Mouse (Mus musculus) forebrain, embryonic 14.5 days (tissue): ENCODE data around the gene Deaf1. TPM values are rescaled to one million over a fixed set of nuclear protein-coding genes. Genes with fewer than 3 reads are reported as not detected.

Experiments used
- ATAC-seq: fragments of 200-750 bp; cut with Nextera tagmentation; 2 replicates; pipeline ENCODE4 v1.8.0; 2017; ENCODE audit warnings: mild to moderate bottlenecking, moderate library complexity
- DNase-seq: peaks from one replicate; pipeline ENCODE4 v3.0.0-alpha.2; 2015; ENCODE audit warnings: low spot score
- H3K27ac ChIP-seq: fragments of 300-500 bp; sonication (generic); 2 replicates; pipeline ENCODE4 v1.5.1; 2014; ENCODE audit warnings: low read depth, mild to moderate bottlenecking, control low read depth, low read length, moderate library complexity
- H3K27me3 ChIP-seq: fragments of 300-500 bp; sonication (generic); replicated peaks from 2 replicates; pipeline ENCODE4 v1.6.1; 2014; ENCODE audit warnings: low read length, control low read depth, mixed read lengths; ENCODE audit not compliant: control insufficient read depth, insufficient read depth
- H3K36me3 ChIP-seq: fragments of 300-500 bp; sonication (generic); 2 replicates; pipeline ENCODE4 v1.6.1; 2014; ENCODE audit warnings: low read length, control low read depth; ENCODE audit not compliant: control insufficient read depth, insufficient read depth
- H3K4me1 ChIP-seq: fragments of 300-500 bp; sonication (generic); 2 replicates; pipeline ENCODE4 v1.6.1; 2014; ENCODE audit warnings: antibody characterized with exemption, low read length, control low read depth; ENCODE audit not compliant: control insufficient read depth, insufficient read depth
- H3K4me2 ChIP-seq: fragments of 300-500 bp; sonication (generic); 2 replicates; pipeline ENCODE4 v1.6.1; 2014; ENCODE audit warnings: mild to moderate bottlenecking, control low read depth, low read length
- H3K4me3 ChIP-seq: fragments of 300-500 bp; sonication (generic); 2 replicates; pipeline ENCODE4 v1.5.1; 2014; ENCODE audit warnings: low read depth, low read length, control low read depth
- H3K9ac ChIP-seq: fragments of 300-500 bp; sonication (generic); 2 replicates; pipeline ENCODE4 v1.6.1; 2014; ENCODE audit warnings: mild to moderate bottlenecking, low read length, control low read depth, moderate library complexity
- H3K9me3 ChIP-seq: fragments of 300-500 bp; sonication (generic); replicated peaks from 2 replicates; pipeline ENCODE4 v1.6.1; 2016; ENCODE audit warnings: low read length, control low read depth, mixed read lengths; ENCODE audit not compliant: control insufficient read depth
- WGBS: fragments of 180-500 bp; shearing (Covaris S2); extraction: QIAGEN DNeasy Blood & Tissue Kit; methylation state at CpG from one replicate; pipeline ENCODE4 v1.1.7; 2014; 5-methylcytosine and 5-hydroxymethylcytosine counted together
- polyA plus RNA-seq: library from polyadenylated mRNA; unstranded; fragments of >200 nt; fragmentation: Nextera tagmentation; extraction: Ambion mirVana; gene quantifications from 2 replicates; pipeline ENCODE4 v1.2.1, GENCODE M21; 2014

The Deaf1 gene
- polyA plus RNA-seq, 1 experiment from 2014 or later = 118 TPM

DNA sequence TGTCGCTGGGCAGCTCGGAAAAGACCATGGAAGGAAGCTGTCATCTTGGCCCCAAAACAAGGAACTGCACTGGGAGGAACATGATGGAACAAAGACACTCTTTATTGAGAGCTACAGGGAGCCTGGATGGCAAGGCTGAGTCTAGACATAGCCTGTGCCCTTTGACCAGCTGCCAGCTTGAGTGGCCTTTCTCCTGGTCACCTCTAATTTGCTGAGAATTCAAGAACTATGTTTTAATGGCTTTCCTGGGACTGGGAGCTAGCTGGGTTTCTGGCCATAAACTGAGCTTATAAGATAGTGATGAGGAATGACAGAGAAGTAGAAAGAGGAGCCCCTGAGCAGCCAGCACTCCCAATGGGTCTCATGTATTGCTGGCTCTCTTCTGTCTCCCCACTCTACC is 15.7 kb upstream of the Deaf1 start:
- Histone ChIP-seq H3K4me2 (no peak overlapping the region), H3K4me1 (peaks cover 2% of the 10 kb centered on the region; the same call in 1 of the 2 replicates), H3K27ac (no peak overlapping the region), H3K36me3 (no peaks in the 10 kb centered on the region), H3K27me3 (no peaks in the 10 kb centered on the region; the same call in 1 of the 2 replicates), H3K9ac (no peak overlapping the region), H3K9me3 (no peaks in the 10 kb centered on the region), H3K4me3 (no peak overlapping the region)
- ATAC-seq (no peak), DNase-seq (no peak)
- WGBS = 54% methylated on average over 2 of the region's 2 CpGs

DNA sequence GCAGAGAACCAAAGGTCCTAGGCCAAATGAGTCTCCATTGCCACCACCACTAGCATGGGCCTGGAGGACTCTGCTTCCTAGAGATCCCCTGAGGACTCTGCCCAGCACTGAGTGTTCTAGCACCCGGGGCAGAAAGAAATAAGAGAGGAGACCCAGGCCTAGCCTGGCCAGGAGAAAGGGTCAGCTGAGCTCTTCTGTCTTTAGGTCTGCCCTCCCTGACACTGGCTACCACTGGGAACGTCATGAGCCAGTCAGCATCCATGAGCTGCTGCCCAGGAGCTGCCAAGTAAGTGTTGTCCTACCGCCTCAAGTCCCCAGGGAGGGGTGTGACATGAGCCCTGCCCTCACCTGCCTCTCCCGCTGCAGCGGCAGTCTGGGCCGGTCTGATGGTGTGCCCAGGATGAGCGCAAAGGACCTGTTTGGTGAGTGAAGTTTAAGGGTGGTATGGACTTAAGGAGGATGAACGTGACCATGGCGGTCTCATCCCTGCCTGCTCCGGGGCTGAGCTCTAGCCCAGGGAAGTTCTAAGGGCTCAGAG is 14.3 kb upstream of the Deaf1 start:
- WGBS = 81% methylated on average over 10 of the region's 10 CpGs
- ATAC-seq (no peak), DNase-seq (no peak)
- no peaks in the 10 kb centered on the region for H3K9me3 ChIP-seq
- no peaks in the 10 kb centered on the region; the same call in 1 of the 2 replicates for H3K27me3 ChIP-seq
- H3K4me1 ChIP-seq = peaks cover 2% of the 10 kb centered on the region; the same call in 1 of the 2 replicates
- H3K27ac ChIP-seq = no peak overlapping the region
- H3K4me2 ChIP-seq = no peak overlapping the region
- H3K4me3 ChIP-seq = no peak overlapping the region
- H3K36me3 ChIP-seq = no peaks in the 10 kb centered on the region
- H3K9ac ChIP-seq = no peak overlapping the region

DNA sequence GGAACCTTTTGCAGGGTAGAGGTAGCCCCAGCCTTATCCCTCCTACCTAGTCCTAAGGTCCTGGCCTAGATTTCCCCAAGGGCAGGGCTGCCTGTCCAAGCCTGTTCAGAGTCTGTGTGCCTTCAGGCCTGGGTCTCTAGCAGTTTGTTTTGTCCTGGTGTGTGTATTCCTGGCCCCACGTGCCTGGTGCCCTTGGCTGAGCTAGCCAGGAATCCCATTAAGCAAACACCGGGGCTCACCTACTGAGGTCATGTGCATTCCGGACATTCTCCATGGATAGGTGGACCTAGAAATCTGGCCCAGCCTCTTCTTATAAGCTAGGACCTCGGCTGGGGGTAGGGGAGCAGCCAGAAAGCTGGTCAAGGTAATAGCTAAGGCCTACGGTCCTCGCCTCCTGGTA is 13.0 kb upstream of the Deaf1 start:
- no peak overlapping the region for H3K27ac ChIP-seq
- 81% methylated on average over 6 of the region's 6 CpGs for WGBS
- no peak overlapping the region for H3K4me3 ChIP-seq
- H3K9ac ChIP-seq = no peak overlapping the region
- peaks cover 2% of the 10 kb centered on the region; the same call in 1 of the 2 replicates for H3K4me1 ChIP-seq
- no peak overlapping the region for H3K4me2 ChIP-seq
- peaks cover 3% of the 10 kb centered on the region; the same call in 1 of the 2 replicates for H3K36me3 ChIP-seq
- DNase-seq (no peak), ATAC-seq (no peak)
- H3K9me3 ChIP-seq = no peaks in the 10 kb centered on the region
- H3K27me3 ChIP-seq = no peaks in the 10 kb centered on the region; the same call in 1 of the 2 replicates

DNA sequence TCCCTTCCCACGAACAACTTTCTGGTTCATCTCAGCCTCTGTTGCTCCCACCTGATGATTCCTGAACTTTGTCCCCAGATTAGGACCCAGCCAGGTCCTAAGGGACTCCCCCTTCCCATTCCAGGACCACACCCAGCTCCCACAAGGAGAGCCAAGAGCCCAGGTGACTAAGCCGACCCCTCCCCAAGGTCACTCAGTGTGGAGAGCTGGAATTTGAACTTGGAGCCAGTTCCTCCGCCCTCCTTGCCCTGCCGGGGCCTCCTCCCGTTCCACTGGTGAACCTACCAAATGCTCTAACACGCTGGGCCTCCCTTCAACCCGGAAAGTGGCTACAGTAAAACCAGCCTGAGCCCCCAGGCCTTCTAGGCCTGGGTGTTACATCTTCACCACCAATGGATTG is 12.5 kb upstream of the Deaf1 start:
- 84% methylated on average over 7 of the region's 7 CpGs for WGBS
- Histone ChIP-seq H3K27ac (no peak overlapping the region), H3K4me2 (no peak overlapping the region), H3K27me3 (no peaks in the 10 kb centered on the region; the same call in 1 of the 2 replicates), H3K36me3 (peaks cover 3% of the 10 kb centered on the region; the same call in 1 of the 2 replicates), H3K9ac (no peak overlapping the region), H3K4me1 (peaks cover 2% of the 10 kb centered on the region; the same call in 1 of the 2 replicates), H3K4me3 (no peak overlapping the region), H3K9me3 (no peaks in the 10 kb centered on the region)
- no peak for DNase-seq
- ATAC-seq = no peak

DNA sequence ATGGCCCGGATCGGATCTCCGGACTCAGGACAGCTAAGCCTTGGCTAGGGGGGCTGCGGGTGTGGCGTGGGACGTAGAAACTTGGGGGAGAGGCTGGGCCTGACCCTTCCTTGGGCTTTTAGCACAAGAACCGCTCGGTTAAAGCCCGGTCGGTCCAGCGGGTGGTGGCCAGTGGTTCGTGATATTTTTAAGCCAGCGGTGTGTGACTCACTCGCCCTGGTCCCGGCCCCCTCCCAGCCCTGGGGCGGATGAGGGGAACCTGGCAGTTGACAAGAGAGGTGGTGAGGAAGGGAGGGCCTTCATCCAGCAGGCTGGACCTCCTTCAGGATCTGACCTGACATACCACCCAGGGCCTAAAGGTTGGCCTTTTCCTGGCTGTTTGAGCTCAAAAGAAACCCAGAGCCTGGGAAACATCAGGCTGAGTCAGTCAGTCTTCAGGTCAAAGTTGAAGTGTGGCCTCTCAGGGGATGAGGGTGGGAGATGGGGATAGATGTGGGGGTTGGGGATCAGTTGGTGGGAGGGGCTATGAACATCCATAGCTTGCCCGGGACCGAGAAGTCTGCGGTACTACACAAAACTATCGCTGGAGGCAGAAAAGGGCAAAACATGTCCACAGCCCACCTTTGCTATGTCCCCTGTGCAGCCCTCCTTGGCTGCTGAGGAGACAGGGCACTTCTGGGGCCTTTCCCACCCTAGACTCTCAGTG is 11.9 kb upstream of the Deaf1 start:
- Histone ChIP-seq H3K9ac (no peak overlapping the region; the same call in 1 of the 2 replicates), H3K4me1 (peaks cover 2% of the 10 kb centered on the region; the same call in 1 of the 2 replicates), H3K27me3 (no peaks in the 10 kb centered on the region; the same call in 1 of the 2 replicates), H3K4me3 (no peak overlapping the region), H3K36me3 (peaks cover 10% of the 10 kb centered on the region), H3K4me2 (no peak overlapping the region), H3K27ac (no peak overlapping the region), H3K9me3 (no peaks in the 10 kb centered on the region)
- ATAC-seq (no peak), DNase-seq (no peak)
- 32% methylated on average over 20 of the region's 20 CpGs for WGBS

DNA sequence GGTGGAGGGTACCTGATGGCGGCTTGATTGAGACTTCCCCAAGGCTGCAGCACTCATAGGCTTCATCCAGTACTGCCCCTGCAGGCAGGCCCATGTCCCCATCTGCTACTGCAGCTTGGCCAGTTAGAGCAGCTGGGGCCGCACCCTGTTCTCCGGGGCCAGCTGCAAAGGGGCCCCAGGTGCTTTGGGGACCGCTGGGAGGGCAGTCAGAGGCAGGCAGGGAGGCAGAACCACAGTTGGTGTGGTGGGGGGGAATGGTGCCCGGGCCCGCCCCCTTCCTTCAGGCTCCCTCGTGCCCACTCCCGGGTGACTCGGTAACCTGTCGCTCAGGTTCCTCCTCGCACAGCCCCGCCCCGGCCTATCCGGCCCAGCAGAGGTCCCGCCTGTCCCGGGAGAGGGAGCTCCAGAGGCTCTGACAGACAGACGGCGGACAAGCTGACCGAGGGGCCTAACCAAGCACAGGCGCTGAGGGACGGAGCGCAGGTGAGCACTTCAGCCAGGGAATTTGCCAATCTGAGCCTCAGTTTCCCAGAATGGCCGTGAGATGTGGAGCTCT is 11.2 kb upstream of the Deaf1 start, which contains the start of gene Eps8l2:
Eps8l2 (plus strand) TSS at position 305 of the 556 bp plus-strand sequence.
- H3K9me3 ChIP-seq = no peaks in the 10 kb centered on the region
- no peak for ATAC-seq
- peak within 1 kb of the TSS; percentile 26; the same call in 1 of the 2 replicates for H3K4me2 ChIP-seq
- H3K4me1 ChIP-seq = peaks cover 2% of the 10 kb centered on the region; the same call in 1 of the 2 replicates
- H3K27ac ChIP-seq = no peak within 1 kb of the TSS
- H3K4me3 ChIP-seq = no peak within 1 kb of the TSS
- 4% methylated on average over 23 of the region's 23 CpGs for WGBS
- DNase-seq = no peak
- H3K27me3 ChIP-seq = no peaks in the 10 kb centered on the region; the same call in 1 of the 2 replicates
- peaks cover 16% of the 10 kb centered on the region for H3K36me3 ChIP-seq
- H3K9ac ChIP-seq = no peak within 1 kb of the TSS; the same call in 1 of the 2 replicates

DNA sequence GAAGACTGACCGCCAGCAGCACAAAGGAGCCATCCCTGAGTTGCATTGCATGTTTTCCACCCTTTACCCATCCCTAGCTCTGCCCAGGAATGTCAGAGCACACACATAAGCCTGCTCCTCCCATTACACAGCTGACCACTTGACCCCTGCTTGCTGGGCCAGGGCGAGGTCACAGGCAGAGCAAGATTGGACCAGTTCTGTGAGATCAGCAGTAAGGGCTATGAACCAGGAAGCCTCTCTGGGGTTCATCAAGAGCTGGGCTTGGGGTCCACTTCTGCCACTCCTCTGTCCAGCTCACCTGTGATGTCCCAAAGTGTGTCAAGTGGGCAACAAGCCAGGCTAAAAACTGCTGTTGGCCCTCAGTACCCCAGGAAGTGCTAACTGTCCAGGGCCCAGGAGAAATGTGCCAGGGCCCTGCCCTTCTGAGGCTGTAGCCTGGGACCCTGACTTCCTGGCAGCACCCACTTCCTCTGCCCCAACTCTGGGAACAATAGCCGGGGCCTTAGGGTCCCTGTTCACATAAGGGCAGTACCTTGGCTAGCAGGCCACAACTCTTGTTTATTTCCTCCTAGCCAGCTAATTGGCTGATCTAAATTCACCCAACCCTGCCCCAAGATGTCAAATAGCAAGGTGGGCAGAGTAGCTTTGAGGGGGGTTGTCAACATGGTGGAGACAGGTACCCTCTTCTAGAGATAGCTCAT is 10.4 kb upstream of the Deaf1 start:
- H3K27me3 ChIP-seq = no peaks in the 10 kb centered on the region; the same call in 1 of the 2 replicates

DNA sequence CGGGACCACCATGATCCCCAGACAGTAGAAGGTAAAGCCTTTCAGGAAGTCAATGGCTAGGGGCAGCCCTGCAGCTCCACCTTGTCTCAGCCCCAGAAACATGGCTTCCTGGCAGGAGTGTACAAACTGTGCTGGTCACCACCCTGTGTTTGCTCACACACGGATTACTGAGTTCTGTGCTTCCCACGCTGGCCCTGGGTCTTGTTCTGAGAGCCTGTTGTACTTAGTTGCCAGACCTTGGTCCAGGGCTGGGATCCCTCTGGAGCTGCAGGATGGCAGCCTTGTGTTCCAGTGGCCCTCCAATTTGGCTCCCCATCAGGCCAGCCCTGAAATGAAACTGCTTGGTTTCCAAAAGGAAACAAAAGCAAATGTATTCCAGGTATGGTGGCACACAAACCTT is 8.8 kb upstream of the Deaf1 start:
- H3K4me3 ChIP-seq = no peak overlapping the region
- no peak overlapping the region for H3K9ac ChIP-seq
- H3K27me3 ChIP-seq = no peaks in the 10 kb centered on the region; the same call in 1 of the 2 replicates
- peaks cover 2% of the 10 kb centered on the region; the same call in 1 of the 2 replicates for H3K4me1 ChIP-seq
- H3K36me3 ChIP-seq = peaks cover 29% of the 10 kb centered on the region
- no peak overlapping the region for H3K4me2 ChIP-seq
- no peak overlapping the region for H3K27ac ChIP-seq
- 90% methylated on average over 3 of the region's 3 CpGs for WGBS
- no peaks in the 10 kb centered on the region for H3K9me3 ChIP-seq
- DNase-seq (no peak), ATAC-seq (no peak)

More for the DNA sequence above, 10.4 kb upstream of the Deaf1 start:
- no peak for ATAC-seq
- 83% methylated on average over 3 of the region's 3 CpGs for WGBS
- Histone ChIP-seq H3K36me3 (peaks cover 23% of the 10 kb centered on the region), H3K4me1 (peaks cover 2% of the 10 kb centered on the region; the same call in 1 of the 2 replicates), H3K9me3 (no peaks in the 10 kb centered on the region), H3K9ac (no peak overlapping the region), H3K27ac (no peak overlapping the region), H3K4me2 (no peak overlapping the region), H3K4me3 (no peak overlapping the region)
- no peak for DNase-seq
